ENCODE assay signal across 13 mouse cellular contexts in the genomic region with DNA sequence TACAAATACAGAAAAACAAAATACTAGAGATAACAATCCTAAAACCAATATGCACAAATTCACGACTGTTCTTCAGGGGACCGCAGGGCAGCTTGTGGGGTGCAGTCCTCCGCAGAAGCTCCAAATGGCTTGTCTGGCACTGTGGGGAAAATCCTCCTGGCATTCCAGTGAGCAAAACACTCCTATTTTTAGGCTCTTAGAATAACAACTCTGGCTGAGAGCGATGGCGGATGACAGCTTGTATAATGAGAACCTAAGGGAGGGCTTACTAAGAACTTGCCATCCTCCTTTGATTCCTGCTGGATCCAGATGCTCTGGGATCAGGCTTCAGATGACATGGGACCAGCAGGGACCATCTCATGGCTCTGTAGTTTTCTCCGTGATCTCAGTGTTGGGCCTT. TPM values are rescaled to one million over a fixed set of nuclear protein-coding genes. Genes with fewer than 3 reads are reported as not detected.
DNase-seq lines count a peak whose midpoint lies in the region; ATAC-seq and TF ChIP-seq lines count a peak whose summit lies in the region.
"Had no signal": no experiment of that assay in that cellular context is flagged by ENCODE, and none has a peak within 500 bp of the region (broad histone marks: within the 10 kb centered on the region; RNA-seq: fewer than 3 reads in every experiment).

No protein-coding gene starts in this region.

- peak; percentile 52 for ATAC-seq in forebrain, postnatal 0 days
- no peak for ATAC-seq in megakaryocyte, adult 5-6 weeks (ENCODE audit: poor library complexity, severe bottlenecking)
- ATAC-seq: liver, embryonic 12.5 days had no signal

- peak overlapping the region; percentile 48 for H3K4me3 ChIP-seq in gastrocnemius, adult 2 months
- no peak overlapping the region for H3K4me3 ChIP-seq in forebrain, postnatal 0 days (ENCODE audit: low read depth, low read length)
- H3K4me3 ChIP-seq: liver, embryonic 12.5 days; neural tube, embryonic 15.5 days had no signal

- H3K4me2 ChIP-seq in forebrain, postnatal 0 days (ENCODE audit: low read depth): no peak overlapping the region
- H3K4me2 ChIP-seq: hindbrain, embryonic 14.5 days; liver, embryonic 12.5 days; neural tube, embryonic 15.5 days had no signal

- TF ChIP-seq CTCF in gastrocnemius, adult 2 months (IDR thresholded peaks at IDR 0.05): no peak
- no peak for TF ChIP-seq CTCF in forebrain, postnatal 0 days (IDR thresholded peaks at IDR 0.05; ENCODE audit: low read depth)

- peak; percentile 47 for DNase-seq in gastrocnemius, adult 2 months
- no peak for DNase-seq in gastrocnemius, postnatal 4 days (ENCODE audit: low spot score in 2 of 2)
- DNase-seq in forebrain, postnatal 0 days: peak; percentile 69
- DNase-seq in layer of hippocampus, adult 8-10 months (ENCODE audit: low spot score in 2 of 2): peak; percentile 55 to 65
- peak; percentile 44 for DNase-seq in right cerebral cortex, postnatal 25 days
- no peak for DNase-seq in spleen, adult 12 weeks (ENCODE audit: low spot score)
- no peak for DNase-seq in urinary bladder, adult 18-20 months (ENCODE audit: low spot score in 2 of 2)
- DNase-seq: kidney, postnatal 10 days had no signal

- WGBS in forebrain, postnatal 0 days: 46% methylated on average over 6 of the region's 6 CpGs

- intact Hi-C loops in gastrocnemius, adult 2 months (cut with DNase I): no loop called here

- H3K4me1 ChIP-seq in forebrain, postnatal 0 days (ENCODE audit: insufficient read depth): peaks cover 28% of the 10 kb centered on the region

- no peaks in the 10 kb centered on the region for H3K36me3 ChIP-seq in forebrain, postnatal 0 days (ENCODE audit: insufficient read depth)
- H3K36me3 ChIP-seq: liver, embryonic 12.5 days; neural tube, embryonic 15.5 days had no signal

- no peak overlapping the region for H3K9ac ChIP-seq in forebrain, postnatal 0 days
- H3K9ac ChIP-seq: hindbrain, embryonic 14.5 days; liver, embryonic 12.5 days; neural tube, embryonic 15.5 days had no signal

- peak overlapping the region; percentile 82 for H3K27ac ChIP-seq in gastrocnemius, adult 2 months
- peak overlapping the region; percentile 54; the same call in 1 of the 2 replicates for H3K27ac ChIP-seq in forebrain, postnatal 0 days (ENCODE audit: low read depth, low read length)
- H3K27ac ChIP-seq: hindbrain, embryonic 14.5 days; liver, embryonic 12.5 days; neural tube, embryonic 15.5 days had no signal

- no peaks in the 10 kb centered on the region for H3K27me3 ChIP-seq in forebrain, postnatal 0 days (ENCODE audit: insufficient read depth, low read length)
- H3K27me3 ChIP-seq: CH12.LX; liver, embryonic 12.5 days; neural tube, embryonic 15.5 days had no signal

- no peaks in the 10 kb centered on the region for H3K9me3 ChIP-seq in forebrain, postnatal 0 days (ENCODE audit: low read length)
- H3K9me3 ChIP-seq: liver, embryonic 12.5 days; neural tube, embryonic 15.5 days had no signal

RNA-seq across cellular contexts. Expression of a gene that starts 36.9 kb away (rescaled TPM):
- 1 to 10 TPM; 8.3 to 9.7 TPM for total RNA-seq in gastrocnemius, adult 2 months (2021)
- total RNA-seq in gastrocnemius, postnatal 4 days (2021): 10 to 100 TPM; 21.2 to 21.4 TPM
- total RNA-seq in forebrain, postnatal 0 days (2014; rRNA removed): 15.9 and 19.3 TPM in 2 replicates
- 6.0 and 7.7 TPM in 2 replicates for polyA plus RNA-seq in forebrain, postnatal 0 days (2015; fragmentation: Nextera tagmentation; extraction: Ambion mirVana)
- 10 to 100 TPM; 13.4 to 15.4 (median 15.0) TPM for total RNA-seq in layer of hippocampus, adult 8-10 months (2022)
- total RNA-seq in megakaryocyte, adult 5-6 weeks (2015): 60.6 and 61.8 TPM in 2 replicates
- total RNA-seq in megakaryocyte, adult 5-6 weeks (2017): 35.5 and 46.5 TPM in 2 replicates

Comparison
In these comparisons a context has a peak if more than half of its experiments do, and no peak if none do; other contexts are left out.
1. DNase-seq: peak in gastrocnemius, adult 2 months (single experiment), forebrain, postnatal 0 days (single experiment), layer of hippocampus, adult 8-10 months (2 of 2) and right cerebral cortex, postnatal 25 days (single experiment); none in gastrocnemius, postnatal 4 days (0 of 2), spleen, adult 12 weeks (single experiment) and urinary bladder, adult 18-20 months (0 of 2).